16 mouse cellular contexts compared by ENCODE assay signal in the genomic region with DNA sequence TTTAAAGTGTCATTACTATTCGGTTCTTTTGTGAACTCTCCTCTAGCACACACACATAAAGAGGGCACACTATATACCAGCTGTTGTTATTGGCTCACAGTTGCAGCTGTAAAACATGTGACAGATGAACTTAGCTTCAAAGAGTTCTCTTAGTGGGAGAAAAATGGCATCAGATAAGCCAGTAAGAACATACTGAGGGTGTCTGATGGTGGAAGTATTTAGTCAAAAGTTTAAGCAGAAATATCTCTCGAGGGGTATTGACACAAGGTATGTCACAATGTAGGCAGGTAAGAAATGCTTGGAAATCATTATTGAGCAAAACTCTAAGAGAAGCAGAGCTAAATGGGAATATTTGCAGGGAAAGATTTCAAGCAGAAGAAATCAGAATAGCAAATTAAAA.
"Had no signal": no experiment of that assay in that cellular context is flagged by ENCODE, and none has a peak within 500 bp of the region (broad histone marks: within the 10 kb centered on the region; RNA-seq: fewer than 3 reads in every experiment).

No protein-coding gene starts in this region.

- H3K4me3 ChIP-seq: neural tube, embryonic 12.5 days; neural tube, embryonic 13.5 days; neural tube, embryonic 15.5 days; stomach, embryonic 15.5 days had no signal

- H3K4me1 ChIP-seq: neural tube, embryonic 12.5 days; neural tube, embryonic 13.5 days; stomach, embryonic 15.5 days had no signal

- H3K27me3 ChIP-seq: neural tube, embryonic 12.5 days; neural tube, embryonic 13.5 days; neural tube, embryonic 15.5 days; stomach, embryonic 15.5 days had no signal

- H3K9me3 ChIP-seq: neural tube, embryonic 12.5 days; neural tube, embryonic 13.5 days; neural tube, embryonic 15.5 days; stomach, embryonic 15.5 days had no signal

- DNase-seq: retina, postnatal 1 day; right cerebral cortex, adult 18-20 months; right cerebral cortex, postnatal 14 days; right cerebral cortex, postnatal 25 days; right cerebral cortex, postnatal 4 days; spleen, adult 18-20 months; thymus, adult 18-20 months; thymus, adult 2 months; thymus, postnatal 25 days; thymus, postnatal 36 days; thymus, postnatal 4 days had no signal

- H3K27ac ChIP-seq: neural tube, embryonic 12.5 days; neural tube, embryonic 13.5 days; neural tube, embryonic 15.5 days; stomach, embryonic 15.5 days; stomach, postnatal 0 days had no signal

- H3K36me3 ChIP-seq: neural tube, embryonic 12.5 days; neural tube, embryonic 13.5 days; neural tube, embryonic 15.5 days; stomach, embryonic 15.5 days had no signal
